Mouse (Mus musculus) forebrain, embryonic 16.5 days (tissue): ENCODE results near the gene Azi2. TPM values are rescaled to one million over a fixed set of nuclear protein-coding genes. Genes with fewer than 3 reads are reported as not detected.
A peak's percentile ranks its signal among the peaks of the same experiment; 100 is the strongest.

Source experiments
- ATAC-seq: fragments of 200-750 bp; cut with Nextera tagmentation; 2 replicates; pipeline ENCODE4 v1.8.0; 2017; ENCODE audit warnings: mild to moderate bottlenecking, moderate library complexity
- H3K27ac ChIP-seq: fragments of 300-500 bp; sonication (generic); 2 replicates; pipeline ENCODE4 v1.5.1; 2014; ENCODE audit warnings: low read length, control low read depth
- H3K27me3 ChIP-seq: fragments of 300-500 bp; sonication (generic); replicated peaks from 2 replicates; pipeline ENCODE4 v1.6.1; 2014; ENCODE audit warnings: low read length; ENCODE audit not compliant: control insufficient read depth, insufficient read depth
- H3K36me3 ChIP-seq: fragments of 300-500 bp; sonication (generic); 2 replicates; pipeline ENCODE4 v1.6.1; 2014; ENCODE audit not compliant: control insufficient read depth, insufficient read depth
- H3K4me1 ChIP-seq: fragments of 300-500 bp; sonication (generic); replicated peaks from 2 replicates; pipeline ENCODE4 v1.6.1; 2014; ENCODE audit warnings: low read length; ENCODE audit not compliant: control insufficient read depth, insufficient read depth
- H3K4me2 ChIP-seq: fragments of 300-500 bp; sonication (generic); 2 replicates; pipeline ENCODE4 v1.6.1; 2014; ENCODE audit warnings: mild to moderate bottlenecking, low read length, control low read depth
- H3K4me3 ChIP-seq: fragments of 300-500 bp; sonication (generic); replicated peaks from 2 replicates; pipeline ENCODE4 v1.5.1; 2014; ENCODE audit warnings: mild to moderate bottlenecking, low read length, control low read depth
- H3K9ac ChIP-seq: fragments of 300-500 bp; sonication (generic); replicated peaks from 2 replicates; pipeline ENCODE4 v1.6.1; 2014; ENCODE audit warnings: low read depth, low read length, control low read depth
- H3K9me3 ChIP-seq: fragments of 300-500 bp; sonication (generic); 2 replicates; pipeline ENCODE4 v1.6.1; 2016; ENCODE audit warnings: low read length; ENCODE audit not compliant: control insufficient read depth
- WGBS: fragments of 180-500 bp; shearing (Covaris S2); extraction: QIAGEN DNeasy Blood & Tissue Kit; methylation state at CpG from one replicate; pipeline ENCODE4 v1.1.7; 2014; 5-methylcytosine and 5-hydroxymethylcytosine counted together
- polyA plus RNA-seq: library from polyadenylated mRNA; unstranded; fragments of >200 nt; fragmentation: Nextera tagmentation; extraction: Ambion mirVana; gene quantifications from 2 replicates; pipeline ENCODE4 v1.2.1, GENCODE M21; 2015

Azi2 gene
- polyA plus RNA-seq, 1 experiment from 2014 or later: 87.2 TPM

DNA sequence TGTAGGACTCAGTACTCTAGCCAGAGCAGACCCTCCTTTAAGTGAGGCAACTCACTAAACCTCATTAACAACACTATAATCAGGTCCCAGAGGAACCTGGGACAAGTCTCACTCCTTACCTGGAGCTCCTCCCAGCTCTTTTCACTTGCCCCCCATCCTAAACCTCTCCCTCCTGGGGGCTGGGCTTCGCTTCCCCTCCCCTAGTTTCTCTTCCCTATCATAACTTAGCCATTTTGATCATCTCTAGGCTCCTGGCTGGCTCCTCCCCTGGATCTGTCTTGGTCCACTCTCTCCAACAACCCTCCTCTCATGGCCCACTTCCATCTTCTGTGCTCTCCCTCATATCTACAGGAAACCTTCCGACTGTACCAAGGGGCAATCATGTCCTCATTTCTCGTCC lies 31.0 kb downstream of the Azi2 start:
- 90% methylated on average over 3 of the region's 3 CpGs for WGBS
- Histone ChIP-seq H3K27ac (no peak overlapping the region), H3K4me3 (no peak overlapping the region), H3K4me1 (0 out of 2 replicates have a peak, but pooled peaks cover 4% of the 10 kb centered on the region), H3K9ac (no peak overlapping the region), H3K27me3 (no peaks in the 10 kb centered on the region), H3K9me3 (no peaks in the 10 kb centered on the region), H3K4me2 (no peak overlapping the region), H3K36me3 (peaks cover 5% of the 10 kb centered on the region; the same call in 1 of the 2 replicates)
- no peak for ATAC-seq

- Histone ChIP-seq H3K4me3 (no peak overlapping the region), H3K27me3 (no peaks in the 10 kb centered on the region), H3K9ac (no peak overlapping the region), H3K4me1 (0 out of 2 replicates have a peak, but pooled peaks cover 4% of the 10 kb centered on the region), H3K9me3 (no peaks in the 10 kb centered on the region), H3K4me2 (no peak overlapping the region), H3K36me3 (peaks cover 2% of the 10 kb centered on the region; the same call in 1 of the 2 replicates), H3K27ac (no peak overlapping the region)
- WGBS: 92% methylated on average over 5 of the region's 5 CpGs
- no peak for ATAC-seq
These were observed 31.8 kb downstream of the Azi2 start for GRCm38 (mm10) chr9:118072101-118072500.

DNA sequence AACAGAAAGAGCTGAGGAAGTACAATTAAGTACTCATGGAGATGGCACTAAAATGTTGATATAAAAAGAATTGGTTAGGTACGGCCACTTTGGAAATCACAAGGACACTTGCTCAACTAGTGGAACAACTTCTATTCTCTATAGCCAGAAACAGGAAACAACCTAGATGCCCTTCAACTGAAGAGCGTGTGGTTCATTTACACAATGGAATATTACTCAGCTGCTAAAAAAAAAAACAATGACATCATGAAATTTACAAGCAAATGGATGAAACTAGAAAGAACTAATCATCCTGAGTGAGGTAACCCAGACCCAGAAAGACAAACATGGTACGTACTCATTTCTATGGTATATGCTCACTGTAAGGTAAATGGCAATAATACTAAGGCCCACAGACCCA lies 33.1 kb downstream of the Azi2 start:
- Histone ChIP-seq H3K4me1 (0 out of 2 replicates have a peak, but pooled peaks cover 4% of the 10 kb centered on the region), H3K9ac (no peak overlapping the region), H3K27me3 (no peaks in the 10 kb centered on the region), H3K4me2 (no peak overlapping the region), H3K9me3 (no peaks in the 10 kb centered on the region), H3K27ac (no peak overlapping the region), H3K4me3 (no peak overlapping the region), H3K36me3 (0 out of 2 replicates have a peak, but pooled peaks cover under 1% of the 10 kb centered on the region)
- WGBS: 90% methylated on average over 3 of the region's 3 CpGs
- no peak for ATAC-seq

GRCm38 (mm10) chr9:118082575-118083431 lies 42.5 kb downstream of the Azi2 start:
- Histone ChIP-seq H3K36me3 (no peaks in the 10 kb centered on the region), H3K4me3 (no peak overlapping the region), H3K27ac (no peak overlapping the region), H3K27me3 (no peaks in the 10 kb centered on the region), H3K4me2 (peak overlapping the region; percentile 28), H3K4me1 (peaks cover 11% of the 10 kb centered on the region), H3K9me3 (no peaks in the 10 kb centered on the region), H3K9ac (0 out of 2 replicates have a peak overlapping the region, but pooled peaks have one; percentile 31)
- ATAC-seq: no peak
- 25% methylated on average over 22 of the region's 22 CpGs for WGBS

GRCm38 (mm10) chr9:118083834-118084233 lies 43.5 kb downstream of the Azi2 start:
- ATAC-seq: no peak
- no peak overlapping the region for H3K4me3 ChIP-seq
- H3K9me3 ChIP-seq: no peaks in the 10 kb centered on the region
- no peak overlapping the region for H3K4me2 ChIP-seq
- no peaks in the 10 kb centered on the region for H3K36me3 ChIP-seq
- no peaks in the 10 kb centered on the region for H3K27me3 ChIP-seq
- WGBS: 34% methylated on average over 4 of the region's 4 CpGs
- H3K27ac ChIP-seq: no peak overlapping the region
- H3K4me1 ChIP-seq: peaks cover 11% of the 10 kb centered on the region
- no peak overlapping the region for H3K9ac ChIP-seq

GRCm38 (mm10) chr9:118099395-118099794 lies 59.1 kb downstream of the Azi2 start:
- no peak overlapping the region for H3K27ac ChIP-seq
- 36% methylated on average over 4 of the region's 4 CpGs for WGBS
- peak; percentile 65 for ATAC-seq

GRCm38 (mm10) chr9:118100484-118100883 lies 60.2 kb downstream of the Azi2 start:
- Histone ChIP-seq H3K27me3 (no peaks in the 10 kb centered on the region), H3K36me3 (no peaks in the 10 kb centered on the region), H3K4me1 (peaks cover 8% of the 10 kb centered on the region), H3K27ac (no peak overlapping the region), H3K4me2 (no peak overlapping the region), H3K9ac (no peak overlapping the region), H3K4me3 (no peak overlapping the region), H3K9me3 (no peaks in the 10 kb centered on the region)
- no peak for ATAC-seq
- 98% methylated on average over 2 of the region's 2 CpGs for whole genome bisulfite sequencing

More at GRCm38 (mm10) chr9:118099395-118099794, 59.1 kb downstream of the Azi2 start:
- Histone ChIP-seq H3K9me3 (no peaks in the 10 kb centered on the region), H3K27me3 (no peaks in the 10 kb centered on the region), H3K4me1 (peaks cover 8% of the 10 kb centered on the region), H3K36me3 (no peaks in the 10 kb centered on the region), H3K9ac (no peak overlapping the region), H3K4me3 (no peak overlapping the region), H3K4me2 (no peak overlapping the region)

- Histone ChIP-seq H3K4me1 (peaks cover 5% of the 10 kb centered on the region), H3K27me3 (no peaks in the 10 kb centered on the region), H3K9me3 (no peaks in the 10 kb centered on the region), H3K4me2 (no peak overlapping the region), H3K9ac (no peak overlapping the region), H3K27ac (no peak overlapping the region), H3K4me3 (no peak overlapping the region), H3K36me3 (no peaks in the 10 kb centered on the region)
- ATAC-seq: no peak
- WGBS: 97% methylated on average over 2 of the region's 2 CpGs
These were observed 61.5 kb downstream of the Azi2 start for GRCm38 (mm10) chr9:118101802-118102201.

GRCm38 (mm10) chr9:118108527-118109011 lies 68.3 kb downstream of the Azi2 start:
- H3K36me3 ChIP-seq: no peaks in the 10 kb centered on the region
- peak; percentile 72 for ATAC-seq
- no peak overlapping the region for H3K4me2 ChIP-seq
- peaks cover 9% of the 10 kb centered on the region for H3K4me1 ChIP-seq
- no peaks in the 10 kb centered on the region for H3K27me3 ChIP-seq
- H3K9ac ChIP-seq: no peak overlapping the region
- no peaks in the 10 kb centered on the region for H3K9me3 ChIP-seq
- H3K4me3 ChIP-seq: no peak overlapping the region
- WGBS: 5% methylated on average over 4 of the region's 4 CpGs
- no peak overlapping the region for H3K27ac ChIP-seq
